9 mouse cellular contexts compared by ENCODE assay signal in the genomic region with DNA sequence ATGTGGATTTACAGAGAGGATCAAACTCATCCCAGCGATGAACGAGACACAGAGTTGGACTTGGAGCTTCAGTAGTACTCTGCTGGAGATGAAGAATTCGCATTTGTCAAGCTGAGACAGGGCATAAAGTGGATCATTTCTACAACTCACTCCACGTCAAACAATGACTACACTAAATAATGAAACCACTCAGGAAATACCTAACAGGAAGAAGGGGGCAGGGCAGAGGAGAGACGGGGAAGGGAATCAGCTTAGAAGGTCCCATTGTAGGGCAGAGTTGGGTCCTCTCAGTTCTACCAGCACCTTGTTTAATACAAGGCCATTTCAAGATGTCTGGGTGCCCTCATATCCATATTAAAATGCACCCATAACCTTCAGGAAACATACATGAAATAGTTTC. TPM values are rescaled to one million over a fixed set of nuclear protein-coding genes. Genes with fewer than 3 reads are reported as not detected.
A peak's percentile ranks its signal among the peaks of the same experiment; 100 is the strongest.
DNase-seq lines count a peak whose midpoint lies in the region; ATAC-seq and TF ChIP-seq lines count a peak whose summit lies in the region.
"Had no signal": no experiment of that assay in that cellular context is flagged by ENCODE, and none has a peak within 500 bp of the region (broad histone marks: within the 10 kb centered on the region; RNA-seq: fewer than 3 reads in every experiment).

No protein-coding gene starts in this region.

- DNase-seq in kidney, postnatal 14 days: peak; percentile 17
- no peak for DNase-seq in kidney, postnatal 25 days
- DNase-seq in lung, postnatal 0 days (ENCODE audit: low spot score): peak; percentile 45
- peak; percentile 45 for DNase-seq in thymus, postnatal 25 days
- no peak for DNase-seq in cerebellum, adult 11-12 months
- DNase-seq in layer of hippocampus, adult 2 months (ENCODE audit: low spot score in 2 of 2): no peak

- H3K27ac ChIP-seq in lung, postnatal 0 days (ENCODE audit: low read length): peak overlapping the region; percentile 23; the same call in 1 of the 2 replicates
- H3K27ac ChIP-seq in layer of hippocampus, adult 2 months: no peak overlapping the region
- H3K27ac ChIP-seq: neural tube, embryonic 13.5 days had no signal

- peak; percentile 53 for ATAC-seq in common myeloid progenitor, adult 5-6 weeks (replicated peaks; ENCODE audit: low read depth, poor library complexity, severe bottlenecking)
- no peak for ATAC-seq in lung, postnatal 0 days
- ATAC-seq: Patski had no signal

- H3K4me3 ChIP-seq in lung, postnatal 0 days (ENCODE audit: low read depth, low read length): no peak overlapping the region
- H3K4me3 ChIP-seq in layer of hippocampus, adult 2 months: no peak overlapping the region
- H3K4me3 ChIP-seq: neural tube, embryonic 13.5 days had no signal

- peaks cover 10% of the 10 kb centered on the region; the same call in 1 of the 2 replicates for H3K4me1 ChIP-seq in lung, postnatal 0 days (ENCODE audit: insufficient read depth, low read depth, low read length)

- H3K36me3 ChIP-seq in lung, postnatal 0 days (ENCODE audit: insufficient read depth, low read length): no peaks in the 10 kb centered on the region

- H3K9ac ChIP-seq in lung, postnatal 0 days (replicated peaks; ENCODE audit: low read depth): no peak overlapping the region
- H3K9ac ChIP-seq: neural tube, embryonic 13.5 days had no signal

- no peaks in the 10 kb centered on the region for H3K9me3 ChIP-seq in lung, postnatal 0 days (ENCODE audit: low read length)
- H3K9me3 ChIP-seq: neural tube, embryonic 13.5 days had no signal

- TF ChIP-seq CTCF in lung, postnatal 0 days (IDR thresholded peaks at IDR 0.05): no peak
- TF ChIP-seq CTCF in layer of hippocampus, adult 2 months (conservative IDR thresholded peaks at IDR 0.05): no peak

- no peaks in the 10 kb centered on the region for H3K27me3 ChIP-seq in lung, postnatal 0 days (replicated peaks; ENCODE audit: insufficient read depth, low read length)
- H3K27me3 ChIP-seq: neural tube, embryonic 13.5 days; Patski had no signal

- H3K4me2 ChIP-seq in lung, postnatal 0 days (replicated peaks; ENCODE audit: low read depth, low read length): no peak overlapping the region
- H3K4me2 ChIP-seq: neural tube, embryonic 13.5 days had no signal

- no peak for TF ChIP-seq EP300 in lung, postnatal 0 days (IDR thresholded peaks at IDR 0.05)

- WGBS in lung, postnatal 0 days: 54% methylated on average over 5 of the region's 5 CpGs

RNA-seq across cellular contexts. Expression of a gene that starts 4.1 kb away (rescaled TPM):
- total RNA-seq in common myeloid progenitor, adult 5-6 weeks (2017): 82.9 and 87.3 TPM in 2 replicates
- polyA plus RNA-seq in lung, postnatal 0 days (2015; fragmentation: Nextera tagmentation; extraction: Ambion mirVana): 15.6 and 20.4 TPM in 2 replicates
- total RNA-seq in layer of hippocampus, adult 2 months (2021): 10 to 100 TPM; 46.1 to 47.1 TPM

RNA-seq across cellular contexts. Expression of a gene that starts 30.5 kb away (rescaled TPM):
- 162 and 229 TPM in 2 replicates for total RNA-seq in common myeloid progenitor, adult 5-6 weeks (2017)
- polyA plus RNA-seq in lung, postnatal 0 days (2015; fragmentation: Nextera tagmentation; extraction: Ambion mirVana): 572 and 579 TPM in 2 replicates
- total RNA-seq in layer of hippocampus, adult 2 months (2021): 10 to 100 TPM; 32.8 to 38.4 TPM

RNA-seq across cellular contexts. Expression of a gene that starts 59.9 kb away (rescaled TPM):
- 21.4 and 30.6 TPM in 2 replicates for total RNA-seq in common myeloid progenitor, adult 5-6 weeks (2017)
- polyA plus RNA-seq in lung, postnatal 0 days (2015; fragmentation: Nextera tagmentation; extraction: Ambion mirVana): 13.8 and 15.4 TPM in 2 replicates
- total RNA-seq in layer of hippocampus, adult 2 months (2021): 10 to 100 TPM; 13.0 to 14.7 TPM

Comparison
In these comparisons a context has a peak if more than half of its experiments do, and no peak if none do; other contexts are left out.
1. DNase-seq: peak in kidney, postnatal 14 days (single experiment), lung, postnatal 0 days (single experiment) and thymus, postnatal 25 days (single experiment); none in kidney, postnatal 25 days (0 of 2), cerebellum, adult 11-12 months (single experiment) and layer of hippocampus, adult 2 months (0 of 2).